Mouse (Mus musculus): ENCODE measurements around the gene Eef1a2. TPM values are rescaled to one million over a fixed set of nuclear protein-coding genes. Genes with fewer than 3 reads are reported as not detected.

The Eef1a2 gene
- polyA plus RNA-seq, 1 experiment = not detected

DNA sequence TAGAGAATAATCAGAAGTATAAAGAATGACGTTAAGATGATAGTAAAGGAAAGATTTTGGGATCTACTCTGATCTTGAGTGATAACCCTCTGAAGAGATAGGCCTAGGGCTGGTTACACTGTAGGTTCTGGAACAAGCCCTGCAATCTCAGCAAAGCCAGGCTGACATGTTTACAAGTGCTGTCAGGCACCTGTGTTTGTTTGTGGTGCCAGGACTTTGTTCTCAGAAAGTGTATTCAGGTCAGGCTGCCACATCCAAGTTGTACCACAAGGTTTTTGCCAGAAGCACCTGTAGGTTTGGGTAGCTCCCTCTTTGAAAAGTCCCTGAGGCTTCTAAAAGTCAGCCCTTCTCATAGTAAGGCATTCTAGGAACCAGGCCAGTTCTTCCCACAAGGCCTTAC, 32.5 kb upstream of the Eef1a2 start:
- Histone ChIP-seq H3K27ac (ENCODE audit: insufficient read depth, low read length) (no peak overlapping the region), H3K4me3 (ENCODE audit: insufficient read depth, low read length) (no peak overlapping the region), H3K4me1 (ENCODE audit: control insufficient read depth, insufficient read depth, low read length) (no peaks in the 10 kb centered on the region)
- TF ChIP-seq POLR2A (IDR thresholded peaks at IDR 0.05; ENCODE audit: low read depth, low read length) (no peak), CTCF (IDR thresholded peaks at IDR 0.05; ENCODE audit: borderline replicate concordance, insufficient read depth, low read length) (no peak)

DNA sequence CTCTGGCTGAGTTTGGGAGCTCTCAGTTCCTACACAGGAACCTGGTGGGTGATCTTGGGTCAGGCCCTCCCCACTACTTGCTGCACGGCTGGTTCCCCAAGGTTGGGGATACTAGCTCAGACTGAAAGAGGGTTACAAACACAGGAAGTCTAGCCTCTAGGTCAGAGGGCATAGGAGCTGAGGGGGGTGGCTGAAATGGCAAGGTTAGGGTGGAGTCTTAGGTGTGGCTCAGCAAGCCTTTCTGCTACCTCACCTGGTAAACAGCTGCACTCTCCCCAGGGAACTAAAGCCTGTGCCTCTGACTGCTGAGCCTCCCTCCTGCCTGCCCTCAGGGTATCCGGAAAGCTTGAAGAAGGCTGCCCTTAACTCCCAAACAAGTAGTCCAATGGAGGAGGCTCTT, 31.9 kb upstream of the Eef1a2 start:
- no peaks in the 10 kb centered on the region for H3K4me1 ChIP-seq (ENCODE audit: control insufficient read depth, insufficient read depth, low read length)
- no peak overlapping the region for H3K27ac ChIP-seq (ENCODE audit: insufficient read depth, low read length)
- TF ChIP-seq CTCF (IDR thresholded peaks at IDR 0.05; ENCODE audit: borderline replicate concordance, insufficient read depth, low read length) = no peak
- TF ChIP-seq POLR2A (IDR thresholded peaks at IDR 0.05; ENCODE audit: low read depth, low read length) = no peak
- H3K4me3 ChIP-seq (ENCODE audit: insufficient read depth, low read length) = no peak overlapping the region

DNA sequence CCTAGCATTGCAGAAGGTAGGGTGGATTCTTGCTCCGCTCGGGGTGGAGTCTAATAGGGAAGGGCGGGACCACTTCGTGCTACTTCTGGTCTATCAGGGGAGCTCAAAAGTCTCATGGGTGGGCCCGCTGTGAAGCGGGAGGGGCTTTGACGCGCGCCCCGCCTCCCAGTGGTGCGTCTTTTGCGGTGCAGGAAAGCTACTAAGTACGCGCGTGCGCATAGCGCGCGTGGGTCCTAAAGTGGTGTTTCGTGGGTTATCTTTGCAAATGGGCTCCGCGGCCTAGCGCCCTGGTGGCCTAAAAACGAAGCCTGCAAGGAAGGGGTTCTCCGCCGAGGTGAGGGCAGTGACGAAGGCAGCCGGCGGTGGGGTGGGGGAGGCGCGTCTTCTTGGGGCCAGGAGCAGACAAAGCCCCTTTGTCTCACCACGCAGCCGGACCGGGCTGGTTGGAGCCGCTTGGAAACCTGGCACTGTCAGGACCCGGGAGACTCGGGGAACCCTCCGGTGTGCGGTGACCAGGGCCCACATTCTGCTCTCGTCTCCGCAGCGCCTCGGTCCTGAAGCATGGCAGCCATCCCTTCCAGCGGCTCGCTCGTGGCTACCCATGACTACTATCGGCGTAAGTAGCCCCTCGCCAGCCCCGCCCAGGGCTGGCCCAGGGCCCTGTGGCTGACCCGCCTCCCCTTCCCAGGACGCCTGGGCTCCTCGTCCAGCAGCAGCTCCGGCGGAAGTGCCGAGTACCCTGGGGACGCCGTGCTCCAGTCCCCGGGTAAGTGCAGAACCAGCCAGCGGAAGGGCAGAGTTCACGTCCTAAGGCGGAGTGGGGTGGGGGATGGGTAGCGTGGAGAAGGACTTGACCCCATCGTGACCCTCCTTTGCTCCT, 30.5 kb upstream of the Eef1a2 start, which contains the start of gene Ppdpf:
Gene Ppdpf, plus strand, starts transcription at position 127 of the 880 bp plus-strand sequence.
- peak within 1 kb of the TSS; percentile 32 for H3K27ac ChIP-seq (ENCODE audit: insufficient read depth, low read length)
- no peaks in the 10 kb centered on the region for H3K4me1 ChIP-seq (ENCODE audit: control insufficient read depth, insufficient read depth, low read length)
- H3K4me3 ChIP-seq (ENCODE audit: insufficient read depth, low read length) = peak within 1 kb of the TSS; percentile 68
- peak; percentile 72 for TF ChIP-seq POLR2A (IDR thresholded peaks at IDR 0.05; ENCODE audit: low read depth, low read length)
- TF ChIP-seq CTCF (IDR thresholded peaks at IDR 0.05; ENCODE audit: borderline replicate concordance, insufficient read depth, low read length) = no peak

DNA sequence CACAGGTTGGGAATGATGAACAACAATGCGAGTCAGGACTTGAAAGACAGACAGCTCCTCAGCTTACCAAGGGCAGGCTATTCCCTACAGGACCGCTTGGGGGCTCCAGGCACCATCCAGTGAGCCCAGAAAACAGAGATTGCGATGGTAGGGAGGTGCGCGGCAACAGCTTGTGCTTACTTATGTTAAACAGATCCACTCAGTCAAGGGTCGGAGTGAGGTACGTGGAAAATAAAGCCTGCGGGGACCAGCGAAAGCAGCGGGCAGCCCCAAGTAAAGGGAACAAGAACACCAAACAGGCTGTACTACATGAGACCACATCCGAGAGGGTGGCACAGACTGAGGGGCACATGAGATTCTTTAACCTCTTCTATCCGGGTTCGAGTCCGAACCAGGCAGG, 29.8 kb upstream of the Eef1a2 start:
- no peak overlapping the region for H3K27ac ChIP-seq (ENCODE audit: insufficient read depth, low read length)
- no peaks in the 10 kb centered on the region for H3K4me1 ChIP-seq (ENCODE audit: control insufficient read depth, insufficient read depth, low read length)
- TF ChIP-seq POLR2A (IDR thresholded peaks at IDR 0.05; ENCODE audit: low read depth, low read length) (no peak), CTCF (IDR thresholded peaks at IDR 0.05; ENCODE audit: borderline replicate concordance, insufficient read depth, low read length) (peak; percentile 90)
- peak overlapping the region; percentile 68 for H3K4me3 ChIP-seq (ENCODE audit: insufficient read depth, low read length)

DNA sequence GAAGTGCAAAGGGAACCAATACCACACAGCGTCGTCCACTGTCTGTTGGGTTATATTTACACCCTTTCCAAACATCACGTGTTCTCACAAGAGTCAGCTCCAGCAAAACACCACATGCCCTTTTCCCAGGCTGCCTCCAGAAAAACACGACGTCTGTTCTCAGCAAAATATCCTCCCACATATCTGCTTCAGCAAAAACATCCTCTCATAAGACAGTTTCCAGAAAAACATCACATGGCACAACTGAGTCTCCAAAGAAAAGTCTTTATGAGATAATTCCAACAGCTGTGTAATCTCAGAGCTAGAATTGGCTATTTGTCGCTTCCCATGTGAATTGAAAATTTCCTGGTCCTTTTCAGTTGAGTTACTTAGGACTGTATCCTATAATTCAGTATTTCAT, 24.1 kb upstream of the Eef1a2 start:
- no peaks in the 10 kb centered on the region for H3K4me1 ChIP-seq (ENCODE audit: control insufficient read depth, insufficient read depth, low read length)
- no peak overlapping the region for H3K4me3 ChIP-seq (ENCODE audit: insufficient read depth, low read length)
- no peak for TF ChIP-seq POLR2A (IDR thresholded peaks at IDR 0.05; ENCODE audit: low read depth, low read length)
- no peak for TF ChIP-seq CTCF (IDR thresholded peaks at IDR 0.05; ENCODE audit: borderline replicate concordance, insufficient read depth, low read length)

DNA sequence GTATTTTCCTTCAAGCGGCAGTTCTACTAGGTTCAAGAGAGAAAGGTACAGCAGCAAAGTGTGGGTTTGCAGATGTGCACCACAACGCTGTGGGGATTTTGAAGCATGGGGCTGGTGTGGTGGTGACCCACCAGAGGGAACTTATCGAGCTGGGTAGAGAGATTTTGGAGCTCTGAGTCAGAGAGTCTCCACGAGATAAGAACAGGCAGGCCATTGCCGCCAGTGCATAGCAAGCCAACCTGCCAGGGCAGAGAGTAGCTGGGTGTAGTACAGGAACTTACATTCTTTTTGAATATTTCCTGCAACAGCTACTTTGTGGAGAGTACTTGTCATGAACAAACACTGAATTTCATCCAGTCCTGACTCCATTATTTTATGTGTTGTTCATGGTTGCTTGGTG, 21.7 kb upstream of the Eef1a2 start:
- no peak for TF ChIP-seq CTCF (IDR thresholded peaks at IDR 0.05; ENCODE audit: borderline replicate concordance, insufficient read depth, low read length)
- TF ChIP-seq POLR2A (IDR thresholded peaks at IDR 0.05; ENCODE audit: low read depth, low read length) = no peak
- H3K4me1 ChIP-seq (ENCODE audit: control insufficient read depth, insufficient read depth, low read length) = no peaks in the 10 kb centered on the region
- no peak overlapping the region for H3K4me3 ChIP-seq (ENCODE audit: insufficient read depth, low read length)
- H3K27ac ChIP-seq (ENCODE audit: insufficient read depth, low read length) = no peak overlapping the region

More for the DNA sequence above, 24.1 kb upstream of the Eef1a2 start:
- no peak overlapping the region for H3K27ac ChIP-seq (ENCODE audit: insufficient read depth, low read length)

DNA sequence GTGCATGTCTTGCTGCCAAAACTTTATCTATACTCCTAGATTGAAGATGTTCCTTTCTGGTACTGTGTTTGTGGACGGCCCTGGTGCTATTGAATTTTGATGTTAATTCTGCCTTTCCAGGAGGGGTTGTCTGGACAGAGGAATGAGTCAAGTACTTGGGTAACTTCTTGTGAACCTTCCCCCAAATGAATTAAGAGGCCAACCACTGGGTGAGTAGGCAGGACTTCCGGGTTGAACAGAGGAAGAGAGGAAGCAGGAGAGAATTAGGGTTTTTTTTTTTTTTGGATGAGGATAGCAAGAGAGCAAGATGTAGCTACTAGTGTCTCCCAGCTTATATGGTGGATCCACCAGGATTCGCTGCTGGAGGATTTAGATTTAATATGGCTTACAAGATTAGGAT, 21.2 kb upstream of the Eef1a2 start:
- Histone ChIP-seq H3K4me1 (ENCODE audit: control insufficient read depth, insufficient read depth, low read length) (no peaks in the 10 kb centered on the region), H3K4me3 (ENCODE audit: insufficient read depth, low read length) (no peak overlapping the region), H3K27ac (ENCODE audit: insufficient read depth, low read length) (no peak overlapping the region)
- no peak for TF ChIP-seq POLR2A (IDR thresholded peaks at IDR 0.05; ENCODE audit: low read depth, low read length)
- TF ChIP-seq CTCF (IDR thresholded peaks at IDR 0.05; ENCODE audit: borderline replicate concordance, insufficient read depth, low read length) = no peak

DNA sequence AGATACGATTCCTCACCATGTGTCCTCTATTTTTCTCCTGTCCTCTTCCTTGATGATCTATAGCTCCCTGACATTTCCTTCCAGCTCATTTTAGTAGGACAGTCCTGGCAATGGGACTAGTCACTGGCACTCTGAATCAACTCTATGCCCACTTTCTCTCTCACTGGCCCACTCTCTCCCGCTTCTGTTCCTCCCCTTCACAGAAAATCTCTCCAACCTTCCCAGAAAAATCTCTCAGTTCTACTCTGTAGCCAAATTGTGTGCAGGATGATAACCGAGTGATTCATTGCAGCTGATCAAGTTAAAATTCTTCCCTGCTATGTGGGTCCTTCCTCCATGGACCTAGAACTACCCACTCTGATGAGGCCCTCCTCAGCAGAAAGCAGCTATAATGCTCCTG, 17.8 kb upstream of the Eef1a2 start:
- no peak overlapping the region for H3K4me3 ChIP-seq (ENCODE audit: insufficient read depth, low read length)
- H3K4me1 ChIP-seq (ENCODE audit: control insufficient read depth, insufficient read depth, low read length) = no peaks in the 10 kb centered on the region
- no peak for TF ChIP-seq POLR2A (IDR thresholded peaks at IDR 0.05; ENCODE audit: low read depth, low read length)
- no peak for TF ChIP-seq CTCF (IDR thresholded peaks at IDR 0.05; ENCODE audit: borderline replicate concordance, insufficient read depth, low read length)
- no peak overlapping the region for H3K27ac ChIP-seq (ENCODE audit: insufficient read depth, low read length)

DNA sequence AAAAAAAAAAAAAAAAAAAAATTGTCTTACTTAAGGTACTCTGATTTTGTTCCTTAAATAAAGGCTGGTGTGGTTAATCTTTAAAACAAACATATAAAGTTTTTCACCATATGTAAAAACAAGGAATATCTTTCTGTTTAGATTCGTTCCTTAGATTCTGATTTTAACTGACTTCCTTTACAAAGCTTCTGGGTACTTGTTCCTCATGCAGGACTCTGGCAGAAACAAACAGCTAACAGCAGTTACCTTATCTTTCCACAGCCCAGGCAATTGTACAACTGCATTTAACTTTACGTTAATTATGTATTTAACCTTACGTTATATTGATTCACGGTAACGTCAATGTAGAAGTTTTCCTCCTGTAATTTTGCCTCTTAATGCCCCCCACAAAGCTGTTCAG, 9.7 kb upstream of the Eef1a2 start:
- Histone ChIP-seq H3K4me3 (ENCODE audit: insufficient read depth, low read length) (no peak overlapping the region), H3K27ac (ENCODE audit: insufficient read depth, low read length) (no peak overlapping the region), H3K4me1 (ENCODE audit: control insufficient read depth, insufficient read depth, low read length) (no peaks in the 10 kb centered on the region)
- no peak for TF ChIP-seq CTCF (IDR thresholded peaks at IDR 0.05; ENCODE audit: borderline replicate concordance, insufficient read depth, low read length)
- TF ChIP-seq POLR2A (IDR thresholded peaks at IDR 0.05; ENCODE audit: low read depth, low read length) = no peak

DNA sequence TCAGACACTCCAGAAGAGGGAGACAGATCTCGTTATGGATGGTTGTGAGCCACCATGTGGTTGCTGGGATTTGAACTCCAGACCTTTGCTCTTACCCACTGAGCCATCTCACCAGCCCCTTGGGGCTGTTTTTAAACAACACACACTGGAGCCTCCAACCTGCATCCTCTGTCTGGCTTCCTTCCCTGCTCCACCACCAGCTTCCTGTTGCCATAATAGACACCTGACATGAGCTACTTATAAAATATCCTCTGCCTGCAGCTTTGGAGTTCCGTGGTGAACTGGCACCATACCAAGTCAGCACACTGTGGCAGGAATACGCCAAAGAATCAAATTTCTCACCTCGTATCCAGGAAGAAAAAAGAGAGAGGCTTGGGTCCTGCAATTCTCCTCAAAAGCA, 4.0 kb upstream of the Eef1a2 start:
- Histone ChIP-seq H3K27ac (ENCODE audit: insufficient read depth, low read length) (no peak overlapping the region), H3K4me3 (ENCODE audit: insufficient read depth, low read length) (no peak overlapping the region), H3K4me1 (ENCODE audit: control insufficient read depth, insufficient read depth, low read length) (no peaks in the 10 kb centered on the region)
- no peak for TF ChIP-seq POLR2A (IDR thresholded peaks at IDR 0.05; ENCODE audit: low read depth, low read length)
- TF ChIP-seq CTCF (IDR thresholded peaks at IDR 0.05; ENCODE audit: borderline replicate concordance, insufficient read depth, low read length) = no peak
